Mouse (Mus musculus) thymus, postnatal 10 days (tissue): ENCODE data around the gene D830030K20Rik.
"Not testable (repeated sequence)": the region's sequence is repeated elsewhere in the genome, so short reads cannot be mapped to it uniquely, and the experiment has no call there.

ENCODE experiments used
- DNase-seq, 2 experiments: peaks; one replicate each; pipeline ENCODE4 v3.0.0; 2021; ENCODE audit warnings: low spot score in 2 of 2

D830030K20Rik gene

DNA sequence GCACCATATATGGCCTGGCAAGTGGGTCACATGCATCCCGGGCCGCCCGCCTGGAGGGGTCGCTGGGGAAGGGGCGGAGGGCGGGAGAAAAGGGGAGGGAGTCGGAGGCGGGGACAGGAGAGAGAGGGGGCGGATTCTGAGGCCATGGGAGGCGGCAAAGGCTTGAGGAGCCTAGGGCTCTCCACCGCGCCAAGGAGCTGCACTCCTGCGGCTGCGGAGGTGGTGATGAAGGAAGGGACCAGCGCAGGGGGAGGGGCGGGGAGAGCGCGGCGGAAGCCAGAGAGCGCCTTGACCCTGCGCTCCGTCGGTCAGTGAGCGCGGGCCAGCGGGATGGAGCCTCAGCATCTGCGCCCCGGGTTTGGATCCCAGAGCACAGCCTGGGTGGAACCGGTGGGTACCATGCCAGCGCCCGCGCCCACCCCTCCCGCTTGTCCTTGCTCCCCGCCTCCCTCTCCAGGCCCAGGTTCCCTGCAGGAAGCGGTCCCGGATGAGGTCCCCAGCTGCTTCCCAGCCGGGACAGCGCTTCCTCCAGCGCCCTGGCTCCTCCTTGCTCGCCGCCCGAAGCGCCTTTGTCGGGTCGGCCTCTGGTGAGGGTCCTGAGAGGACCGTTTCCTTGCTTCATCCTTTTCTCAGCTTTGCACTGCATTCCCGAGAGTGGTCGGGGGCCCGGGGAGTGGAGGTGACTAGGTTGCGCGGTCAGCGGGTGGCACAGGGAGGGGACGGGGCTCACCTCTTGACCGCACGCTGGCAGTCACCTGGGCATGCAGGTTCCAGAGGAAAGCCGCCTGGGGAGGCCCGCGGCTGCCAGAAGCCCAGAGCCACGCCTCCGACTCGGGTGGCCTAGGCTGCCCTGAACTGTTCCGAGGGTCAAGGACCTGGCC, at the start of gene D830030K20Rik:
TSS of gene D830030K20Rik (plus strand) at position 217 of the 881 bp plus-strand sequence.
- DNase-seq = not testable (repeated sequence)

GRCm38 (mm10) chr14:3187955-3188354, 20.3 kb upstream of the D830030K20Rik start, which contains the start of gene Gm5795:
TSS of gene Gm5795 (plus strand) at chr14:3188255.
- DNase-seq = not testable (repeated sequence)

DNA sequence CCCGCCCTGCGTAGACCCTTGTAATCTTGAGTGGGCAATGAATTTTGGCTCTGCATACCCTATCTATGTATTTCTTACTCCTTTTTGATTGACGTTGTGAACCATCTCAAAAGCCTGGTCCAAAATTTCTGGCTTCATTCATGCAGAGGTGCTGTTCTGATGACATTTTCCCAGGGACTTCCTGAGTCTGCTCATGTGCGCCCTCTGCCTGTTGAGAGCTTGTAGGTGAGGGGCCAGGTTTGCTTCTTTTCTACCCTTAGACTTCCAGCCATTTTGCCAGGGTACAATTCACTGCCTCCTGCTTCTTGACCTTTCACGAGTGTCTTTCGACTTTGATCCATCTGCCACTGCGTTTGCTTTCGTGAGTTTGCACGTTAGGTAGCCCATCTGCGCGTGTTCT, 1.1 kb downstream of the D830030K20Rik start:
- DNase-seq = not testable (repeated sequence)

GRCm38 (mm10) chr14:3262531-3262930, 54.2 kb downstream of the D830030K20Rik start:
- DNase-seq = not testable (repeated sequence)
